Mouse (Mus musculus) hindlimb bud, embryonic 11.5 days (tissue): ENCODE results near the gene Vwa3b.

Source experiments
- DNase-seq: peaks from one replicate; pipeline ENCODE4 v3.0.0-alpha.2; 2012; ENCODE audit warnings: low read depth, low spot score; ENCODE audit errors: extremely low spot score

Gene Vwa3b

DNA sequence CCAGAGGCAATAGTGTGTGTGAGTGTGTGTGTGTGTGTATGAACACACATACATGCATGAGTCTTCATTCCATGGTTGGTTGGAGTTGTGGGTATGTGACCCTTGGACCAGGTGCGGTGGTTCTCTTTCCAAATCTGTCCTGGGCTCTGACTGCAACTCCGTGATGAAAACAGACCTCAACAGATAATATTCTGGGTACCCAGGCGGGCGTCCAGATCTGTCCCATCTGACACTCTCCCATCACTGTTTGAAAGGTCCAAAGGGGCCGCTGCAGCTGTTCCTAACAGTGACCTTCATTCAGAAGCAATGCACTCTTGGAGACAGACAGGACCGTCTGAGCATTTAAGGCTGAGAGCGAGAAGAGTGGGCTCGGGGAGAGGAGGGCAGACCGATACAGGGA, 90.2 kb downstream of the Vwa3b start:
- no peak for DNase-seq

DNA sequence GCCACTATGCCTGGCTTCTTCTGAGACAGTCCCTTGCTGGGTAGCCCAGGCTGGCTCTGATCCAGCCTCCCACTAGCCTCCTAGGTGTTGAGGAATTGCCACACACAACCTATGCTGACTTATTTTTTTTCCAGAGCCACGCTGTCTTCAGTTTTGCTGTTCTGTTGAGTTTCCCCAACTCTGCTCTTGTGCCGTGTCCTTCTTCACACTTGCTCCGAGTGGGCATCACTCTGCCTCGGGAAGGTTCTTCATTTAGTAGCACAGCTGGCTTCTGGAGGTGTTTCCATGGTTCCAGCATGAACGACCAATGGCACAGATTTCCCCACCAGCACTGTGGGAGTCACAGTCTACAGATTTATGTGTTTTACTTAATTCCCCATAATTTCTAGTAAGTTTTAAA, 91.6 kb downstream of the Vwa3b start:
- no peak for DNase-seq

DNA sequence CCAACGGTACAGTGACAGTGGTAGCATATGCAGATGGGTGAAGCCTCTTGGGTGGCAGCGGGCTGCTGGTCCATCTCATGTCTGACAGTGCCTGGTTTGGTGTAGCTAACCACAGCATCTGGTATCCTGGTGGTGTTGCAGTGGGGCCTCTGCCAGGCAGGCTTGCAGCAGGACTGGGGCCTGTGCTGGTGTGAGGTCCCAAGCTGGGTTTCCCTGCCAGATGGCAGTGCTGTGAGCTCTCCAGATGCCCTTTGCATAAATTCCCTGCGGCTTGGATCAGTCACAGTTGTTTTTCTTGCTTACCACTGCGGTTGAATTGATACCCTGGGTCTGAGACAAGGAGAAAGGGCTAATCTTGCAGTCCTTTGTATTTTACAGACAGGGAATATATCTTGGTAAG, 95.9 kb downstream of the Vwa3b start:
- no peak for DNase-seq

DNA sequence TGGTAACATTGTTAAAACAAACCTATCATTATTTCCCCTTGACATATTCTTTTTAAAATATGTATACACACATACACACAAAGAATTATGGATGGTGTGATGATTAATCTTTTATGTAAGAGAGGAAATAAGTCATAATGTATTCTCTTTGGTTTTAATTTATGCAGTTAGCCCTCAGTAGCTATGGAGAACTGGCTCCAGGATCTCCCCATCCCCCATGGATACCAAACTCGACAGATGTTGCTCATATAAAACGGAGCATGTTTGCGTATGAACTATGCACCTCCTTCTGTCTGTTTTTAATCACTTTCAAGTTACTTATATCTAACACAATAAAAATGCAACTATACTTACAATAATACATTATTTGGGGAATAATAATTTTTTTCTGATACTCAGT, 96.4 kb downstream of the Vwa3b start:
- no peak for DNase-seq

DNA sequence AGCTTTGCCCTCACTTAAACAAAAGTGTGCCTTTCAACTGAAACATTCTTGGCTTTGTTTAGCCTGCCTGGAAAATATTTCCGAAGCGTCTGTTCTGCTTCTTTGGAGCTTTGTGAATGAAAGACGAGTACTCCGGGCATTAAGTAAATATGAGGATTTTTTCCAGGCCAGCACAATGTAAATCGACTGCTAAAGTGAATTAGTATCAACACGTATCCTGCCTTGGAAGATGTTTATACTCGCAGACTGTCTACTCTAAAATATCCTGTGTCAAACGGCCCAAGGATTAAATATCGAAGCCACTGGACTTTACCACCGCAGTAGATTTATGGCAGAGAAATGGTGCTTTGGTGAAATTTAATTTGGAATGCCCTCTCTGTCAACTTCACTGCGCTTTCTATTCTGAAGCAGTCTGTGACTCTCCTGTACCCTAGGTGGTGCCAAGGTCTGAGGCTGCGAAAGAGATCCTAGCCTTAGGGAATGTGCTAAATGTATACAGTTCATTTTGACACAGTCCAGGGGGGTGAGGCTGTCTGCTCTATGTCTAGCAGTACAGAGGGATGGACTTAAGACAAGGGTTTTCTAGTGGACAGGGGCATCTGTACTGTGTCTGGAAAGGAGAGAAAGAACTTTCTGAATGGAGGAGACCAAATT, 98.4 kb downstream of the Vwa3b start:
- DNase-seq, result no peak

DNA sequence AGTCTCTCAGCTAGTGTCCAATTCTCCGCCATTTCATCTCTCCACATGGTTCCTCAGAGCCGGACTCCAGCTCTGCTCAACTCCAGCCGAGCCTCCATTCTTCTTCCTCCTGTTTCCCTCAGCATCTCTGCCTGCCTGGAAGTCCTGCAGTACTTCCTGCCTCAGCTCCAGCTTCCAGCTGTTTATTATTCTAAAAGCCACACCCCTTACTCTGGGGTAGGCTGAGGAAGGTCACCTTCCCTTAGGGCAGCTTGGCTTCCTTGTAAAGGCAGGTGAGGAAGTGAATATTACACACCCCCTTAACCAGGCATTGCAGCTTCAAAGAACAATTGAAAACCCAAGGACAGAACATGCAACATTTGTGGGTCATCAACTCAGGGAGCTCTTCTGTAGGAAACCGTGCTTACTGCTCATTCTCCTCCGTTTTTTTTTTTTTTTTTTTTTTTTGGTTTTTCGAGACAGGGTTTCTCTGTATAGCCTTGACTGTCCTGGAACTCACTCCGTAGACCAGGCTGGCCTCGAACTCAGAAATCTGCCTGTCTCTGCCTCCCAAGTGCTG, 103.7 kb downstream of the Vwa3b start:
- no peak for DNase-seq

DNA sequence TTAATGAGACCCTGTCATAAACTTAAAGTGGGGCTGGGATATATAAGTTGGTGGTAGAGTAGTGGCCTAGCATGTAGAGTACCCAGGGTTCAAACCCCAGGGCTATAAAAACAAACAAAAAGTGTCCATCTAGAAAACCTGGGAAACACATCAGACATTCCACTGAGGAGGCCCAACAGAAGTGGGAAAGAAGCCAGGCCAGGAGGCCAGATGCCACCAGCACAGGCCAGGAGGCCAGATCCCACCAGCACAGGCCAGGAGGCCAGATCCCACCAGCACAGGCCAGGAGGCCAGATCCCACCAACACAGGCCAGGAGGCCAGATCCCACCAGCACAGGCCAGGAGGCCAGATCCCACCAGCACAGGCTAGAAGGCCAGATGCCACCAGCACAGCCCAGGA, 104.8 kb downstream of the Vwa3b start:
- DNase-seq, result no peak

DNA sequence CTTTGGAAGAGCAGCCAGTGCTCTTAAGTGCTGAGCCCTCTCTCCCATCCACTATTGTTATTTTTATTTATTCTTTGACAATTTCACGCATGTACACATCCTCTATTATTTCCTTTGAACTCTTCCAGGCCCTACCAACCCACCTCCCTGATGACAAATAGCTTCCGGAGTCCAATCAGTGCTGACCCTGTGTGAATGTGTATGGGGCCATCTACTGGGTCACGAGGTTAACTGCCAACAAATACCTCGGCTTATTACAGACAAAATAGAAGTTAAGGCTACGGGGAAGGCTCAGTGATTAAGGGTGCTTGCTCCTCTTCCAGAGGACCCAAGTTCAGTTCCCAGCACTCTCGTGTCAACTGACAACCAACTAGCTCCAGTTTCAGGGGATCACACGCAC, 106.0 kb downstream of the Vwa3b start:
- DNase-seq, result no peak

DNA sequence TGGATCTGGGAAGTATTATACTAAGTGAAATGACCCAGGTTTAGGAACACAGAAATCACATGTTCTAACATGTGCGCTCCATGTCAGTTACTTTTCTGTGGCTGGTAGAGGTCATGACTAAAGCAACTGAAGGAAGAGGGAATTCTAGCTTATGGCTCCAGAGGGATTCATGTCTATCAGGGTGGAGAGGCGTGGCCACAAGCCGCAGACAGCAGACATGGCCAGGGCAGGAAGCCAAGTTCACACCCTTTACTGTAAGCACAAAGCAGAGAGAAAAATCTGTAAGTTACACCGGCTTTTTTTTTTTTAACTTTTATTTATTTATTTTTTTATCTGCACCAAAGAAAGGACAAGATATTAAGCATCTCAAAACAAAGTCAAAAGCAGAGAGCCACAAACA, 119.6 kb downstream of the Vwa3b start:
- no peak for DNase-seq

DNA sequence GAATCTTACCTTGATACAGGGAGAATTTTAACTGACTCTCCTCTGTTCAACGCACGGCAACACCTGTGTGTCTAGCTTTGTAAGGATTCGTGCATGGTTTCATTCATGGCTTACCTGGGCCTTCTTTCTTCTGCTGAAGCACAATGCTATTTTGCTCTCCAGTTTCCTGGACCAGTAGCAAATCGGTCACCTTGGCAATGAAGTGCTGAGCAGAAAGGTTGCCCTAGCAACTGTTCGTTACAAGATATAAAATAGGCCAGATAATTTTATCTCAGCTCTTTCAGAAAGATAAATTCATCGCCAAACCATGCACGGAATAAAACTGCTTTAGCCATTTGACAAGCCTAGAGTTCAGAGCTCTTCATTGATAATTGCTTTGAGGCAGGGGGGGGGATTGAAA, 123.5 kb downstream of the Vwa3b start:
- no peak for DNase-seq

DNA sequence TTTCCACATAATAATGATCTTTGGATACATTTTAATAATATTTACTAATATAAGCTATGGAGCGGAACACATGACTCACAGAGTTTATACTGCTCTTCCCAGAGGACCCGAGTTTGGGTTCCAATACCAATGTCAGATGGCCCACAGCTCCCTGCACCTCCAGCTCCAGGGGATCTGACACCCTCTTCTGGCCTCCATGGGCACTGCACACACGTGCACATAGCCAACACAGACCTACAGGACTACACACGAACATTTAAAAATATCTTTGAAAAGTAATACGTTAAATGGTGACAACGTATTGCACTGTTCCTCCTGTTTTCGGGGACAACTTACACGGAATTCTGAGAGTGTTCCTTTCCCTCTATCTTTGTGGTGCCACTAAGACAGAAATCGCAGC, 125.5 kb downstream of the Vwa3b start:
- no peak for DNase-seq

DNA sequence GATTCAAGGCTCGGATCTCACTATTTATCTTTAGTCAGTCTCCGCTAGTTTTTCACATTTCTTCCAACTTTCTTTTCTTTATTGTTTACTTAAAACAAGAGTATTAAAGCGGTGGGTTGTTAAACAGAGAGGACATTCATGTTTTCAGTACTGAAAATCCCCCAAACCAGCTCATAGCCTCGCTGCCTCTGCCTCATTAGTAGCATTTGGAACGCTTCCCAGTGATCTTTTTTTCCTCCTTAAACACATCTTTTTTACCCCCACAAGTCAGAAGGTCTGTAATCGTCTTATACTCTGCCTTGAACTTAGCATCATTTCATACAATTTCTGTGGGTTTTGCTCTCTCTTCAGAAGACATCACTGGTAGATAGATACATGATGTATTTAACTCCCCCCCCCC, 139.7 kb downstream of the Vwa3b start:
- DNase-seq, result no peak

DNA sequence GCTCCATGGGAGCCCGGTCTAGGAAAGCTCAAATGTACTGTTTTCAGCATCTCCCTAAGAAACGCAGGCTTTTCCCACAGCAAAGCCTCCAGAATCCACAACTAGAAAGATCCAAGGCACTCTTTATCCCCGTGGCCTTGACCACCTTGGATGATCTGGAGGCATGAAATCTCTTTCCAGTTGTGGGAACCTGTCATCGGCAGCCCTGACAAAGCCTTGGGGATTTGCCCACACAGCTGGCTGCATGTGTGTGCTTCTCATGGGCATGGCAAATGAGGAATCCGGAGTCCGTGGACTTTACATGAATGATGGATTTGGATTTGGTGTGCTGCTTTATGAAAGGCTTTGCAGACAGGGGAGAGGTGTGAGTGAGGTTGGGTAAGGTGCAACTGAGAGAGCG, 141.5 kb downstream of the Vwa3b start:
- DNase-seq, result no peak

DNA sequence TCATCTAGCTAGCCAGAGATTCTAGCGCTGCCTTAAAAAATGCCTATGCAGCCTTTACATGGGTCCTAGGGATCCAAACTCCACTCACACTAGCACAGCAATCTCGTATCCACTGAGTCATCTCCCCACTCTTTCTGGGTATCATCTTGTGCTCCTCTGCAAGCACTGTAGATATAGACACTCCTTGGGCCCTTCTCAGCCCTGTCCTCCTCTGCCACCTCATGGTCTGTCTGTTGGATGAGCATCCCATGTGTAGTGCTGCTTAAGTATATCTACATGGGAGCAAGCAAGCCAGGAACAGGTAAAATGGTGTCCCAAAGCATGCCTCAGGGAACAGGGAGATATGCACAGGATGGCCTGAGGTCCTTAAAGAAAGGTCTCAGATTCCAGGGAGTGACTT, 151.5 kb downstream of the Vwa3b start:
- no peak for DNase-seq

DNA sequence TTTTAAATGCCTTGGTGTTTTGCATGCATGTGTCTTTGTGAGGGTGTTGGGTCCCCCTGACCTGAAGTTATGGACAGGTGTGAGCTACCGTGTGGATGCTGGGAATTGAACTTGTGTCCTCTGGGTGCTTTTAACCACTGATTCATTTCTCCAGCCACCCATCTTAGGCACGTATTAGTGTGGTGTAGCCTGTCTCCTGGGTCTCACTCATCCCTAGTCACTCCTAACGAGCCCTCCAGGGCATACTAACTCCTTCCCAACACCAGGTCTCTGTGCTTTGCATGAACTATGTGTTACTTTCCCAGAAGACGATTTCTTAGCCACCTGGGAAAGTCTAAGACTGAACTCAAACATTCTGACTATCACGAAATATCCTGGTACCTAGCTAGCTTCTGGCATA, 153.5 kb downstream of the Vwa3b start:
- DNase-seq, result no peak

DNA sequence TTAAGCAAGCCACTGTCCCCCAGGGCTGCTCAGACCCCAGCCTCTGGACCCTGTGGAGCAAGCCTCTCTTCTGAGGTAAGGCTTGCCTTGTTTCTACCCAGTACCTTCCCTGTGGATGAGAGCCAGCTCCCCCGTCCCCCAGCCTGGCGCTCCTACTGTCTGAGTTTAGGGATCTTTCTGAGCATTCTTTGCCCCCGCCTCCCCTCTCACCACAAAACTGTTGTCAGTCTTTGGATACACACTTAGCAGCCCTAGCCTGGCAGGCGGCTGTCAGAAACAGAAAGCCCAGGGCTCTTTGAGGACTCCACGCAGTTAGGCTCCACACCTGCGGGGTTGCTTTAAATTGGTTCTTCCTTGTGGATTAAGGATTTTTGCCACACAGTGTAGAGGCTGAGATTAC, 160.7 kb downstream of the Vwa3b start:
- DNase-seq, result no peak

DNA sequence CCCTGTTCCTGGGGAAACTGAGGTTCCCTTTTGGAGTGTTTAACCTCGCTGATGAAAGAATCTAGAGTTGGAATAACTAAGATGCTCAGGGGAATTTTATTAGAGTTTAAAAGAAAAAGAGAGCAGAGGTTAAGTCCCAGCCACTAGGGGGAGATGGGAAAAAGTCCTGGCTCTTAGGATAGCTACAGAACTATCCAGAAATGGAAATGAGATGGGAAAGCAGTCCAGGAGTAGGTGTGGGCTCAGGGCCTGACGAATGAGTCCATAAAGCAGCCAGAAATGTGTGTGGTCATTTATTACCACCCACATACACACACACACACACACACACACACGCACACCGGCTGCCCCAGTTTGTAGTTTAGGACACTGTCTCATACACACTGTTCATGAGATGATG, 168.2 kb downstream of the Vwa3b start:
- DNase-seq, result no peak

DNA sequence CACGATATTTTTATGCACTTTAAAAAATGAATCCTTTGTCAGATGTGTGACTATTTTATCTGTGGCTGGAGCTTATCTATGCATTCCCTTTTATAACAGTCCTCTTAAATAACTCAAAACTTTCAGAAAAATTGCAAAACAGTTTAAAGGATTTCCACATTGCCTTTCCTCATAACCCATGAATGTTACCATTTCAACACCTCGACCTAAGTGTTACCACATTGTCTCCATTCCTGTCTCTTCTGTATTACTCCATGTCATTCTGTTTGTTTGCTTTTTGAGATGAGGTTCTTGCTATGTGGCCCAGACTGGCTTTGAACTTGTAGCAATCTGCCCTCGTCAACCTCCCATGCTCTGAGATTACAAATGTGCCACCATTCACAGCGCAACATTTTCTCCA, 175.0 kb downstream of the Vwa3b start:
- DNase-seq, result no peak

DNA sequence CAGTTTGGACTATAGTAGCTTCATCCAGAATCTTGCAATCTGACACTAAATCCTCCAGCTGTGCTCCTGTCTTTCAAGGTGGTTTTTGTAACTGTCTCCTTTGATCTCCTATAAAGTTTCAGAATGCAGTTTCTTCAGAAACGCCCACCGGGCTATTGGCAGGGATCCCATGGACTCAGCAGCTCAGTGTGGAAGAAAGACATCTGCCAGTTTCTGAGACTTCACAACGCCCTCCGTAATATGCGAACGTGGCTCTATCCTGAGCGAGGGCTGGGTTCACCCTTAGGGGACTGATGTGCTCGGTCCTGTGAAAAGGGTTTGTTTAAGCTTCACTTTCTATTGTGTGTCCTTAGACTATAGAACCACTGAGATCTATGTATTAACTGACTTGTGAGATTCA, 181.3 kb downstream of the Vwa3b start:
- no peak for DNase-seq

DNA sequence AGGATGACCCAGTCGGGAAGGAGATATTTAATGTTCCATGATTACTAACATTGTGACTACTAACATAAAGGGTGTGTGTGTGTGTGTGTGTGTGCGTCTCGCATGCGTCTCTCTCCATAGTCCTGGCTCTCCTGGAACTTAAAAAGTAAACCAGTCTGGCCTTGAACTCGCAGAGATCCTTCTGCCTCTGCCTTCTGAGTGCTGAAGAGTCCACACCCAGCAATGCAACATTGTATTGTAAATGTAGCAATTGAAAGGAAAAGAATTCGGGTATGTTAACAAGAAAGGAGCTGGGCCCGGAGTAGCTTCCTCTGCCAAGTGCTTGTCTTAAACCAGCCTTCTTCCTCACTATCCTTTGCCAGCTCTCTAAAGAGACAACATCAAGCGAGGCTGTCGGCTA, 186.0 kb downstream of the Vwa3b start:
- no peak for DNase-seq

DNA sequence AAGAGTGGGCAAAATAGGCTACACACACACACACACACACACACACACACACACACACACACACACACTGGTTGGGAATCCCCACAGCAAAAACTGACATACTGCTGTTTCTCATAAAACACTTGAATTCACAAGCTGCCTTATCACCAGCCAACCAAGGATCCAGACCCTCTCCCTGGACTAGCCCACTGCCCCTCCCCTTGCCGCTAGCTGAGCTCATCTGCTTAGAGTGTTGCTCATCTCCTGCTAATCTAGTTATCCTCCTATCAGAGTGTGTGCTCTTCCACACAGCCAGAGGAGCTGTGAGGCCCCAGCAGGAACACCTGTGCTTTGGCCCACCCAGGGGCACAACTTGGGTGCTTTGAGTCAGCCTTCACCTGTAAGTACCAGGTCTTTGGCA, 187.7 kb downstream of the Vwa3b start, which contains the start of gene Cnga3:
TSS of gene Cnga3 (plus strand) at position 291 of the 400 bp plus-strand sequence.
- DNase-seq, result no peak

DNA sequence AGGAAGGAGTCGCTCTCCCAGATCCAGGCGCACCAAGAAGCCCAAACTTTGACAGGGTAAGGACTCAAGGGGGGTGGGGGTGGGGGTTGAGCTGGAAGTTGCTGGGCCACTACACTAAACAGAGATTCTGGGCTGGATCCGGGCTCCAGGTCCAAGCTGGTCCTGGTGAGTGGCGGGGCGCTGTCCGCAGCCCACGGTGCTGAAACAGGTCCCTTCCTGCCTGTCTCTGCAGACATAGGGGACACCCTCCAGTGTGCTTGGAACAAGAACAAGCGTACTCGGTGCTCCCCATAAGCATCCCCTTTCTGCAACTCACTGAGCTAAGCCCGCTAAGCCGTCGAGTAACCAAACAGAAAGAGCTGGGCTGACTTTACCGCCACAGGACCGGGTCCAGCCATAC, 192.0 kb downstream of the Vwa3b start:
- DNase-seq, result no peak

DNA sequence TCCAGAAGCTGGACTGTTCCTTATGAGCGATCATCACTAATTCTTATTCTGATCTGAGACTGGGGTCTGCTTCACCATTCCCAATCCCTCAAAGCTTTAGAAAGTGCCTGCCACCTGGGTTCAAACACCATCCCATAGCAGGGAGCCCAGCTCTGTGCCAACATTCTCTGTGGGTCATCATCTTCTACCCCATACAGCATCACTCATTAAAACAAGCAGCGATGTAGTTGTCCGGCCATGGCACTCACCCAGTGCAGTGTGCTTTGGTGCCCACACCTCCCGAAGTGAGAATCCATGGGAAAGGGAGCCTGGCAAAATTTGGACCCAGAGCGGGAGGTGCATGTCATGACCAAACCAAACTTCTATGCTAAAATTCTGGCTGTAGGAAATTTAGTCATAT, 193.2 kb downstream of the Vwa3b start:
- no peak for DNase-seq
